Mouse (Mus musculus): ENCODE data around the gene Bmp4.

Bmp4 gene

DNA sequence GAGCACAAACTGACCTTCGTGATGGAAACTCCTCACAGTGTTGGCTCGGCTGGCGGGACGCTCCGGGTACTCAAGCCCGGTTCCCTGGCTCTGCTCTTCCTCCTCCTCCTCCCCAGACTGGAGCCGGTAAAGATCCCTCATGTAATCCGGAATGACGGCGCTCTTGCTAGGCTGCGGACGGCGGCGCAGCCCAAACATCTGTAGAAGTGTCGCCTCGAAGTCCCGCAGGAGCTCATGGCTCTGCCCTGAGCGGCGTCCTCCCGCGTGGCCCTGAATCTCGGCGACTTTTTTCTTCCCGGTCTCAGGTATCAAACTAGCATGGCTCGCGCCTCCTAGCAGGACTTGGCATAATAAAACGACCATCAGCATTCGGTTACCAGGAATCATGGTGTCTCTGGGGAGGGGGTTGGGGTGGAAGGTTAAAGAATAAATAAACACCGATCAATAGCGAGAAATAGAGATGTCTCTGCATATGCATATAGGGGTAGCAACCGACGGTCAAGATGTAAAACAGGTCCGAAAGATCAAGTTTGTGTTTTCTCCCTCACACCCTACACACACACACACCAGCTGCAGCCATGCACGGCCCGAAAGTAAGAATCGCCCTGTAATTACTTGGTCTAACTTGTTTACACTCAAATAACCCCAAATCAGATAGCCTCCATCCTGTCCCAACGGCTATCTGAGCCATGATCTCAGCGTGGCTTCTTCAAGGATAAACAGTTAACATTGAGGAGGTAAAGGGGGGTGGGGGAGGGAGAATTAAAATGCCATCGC, 4.6 kb downstream of the Bmp4 start:
- DNase-seq = no peak

DNA sequence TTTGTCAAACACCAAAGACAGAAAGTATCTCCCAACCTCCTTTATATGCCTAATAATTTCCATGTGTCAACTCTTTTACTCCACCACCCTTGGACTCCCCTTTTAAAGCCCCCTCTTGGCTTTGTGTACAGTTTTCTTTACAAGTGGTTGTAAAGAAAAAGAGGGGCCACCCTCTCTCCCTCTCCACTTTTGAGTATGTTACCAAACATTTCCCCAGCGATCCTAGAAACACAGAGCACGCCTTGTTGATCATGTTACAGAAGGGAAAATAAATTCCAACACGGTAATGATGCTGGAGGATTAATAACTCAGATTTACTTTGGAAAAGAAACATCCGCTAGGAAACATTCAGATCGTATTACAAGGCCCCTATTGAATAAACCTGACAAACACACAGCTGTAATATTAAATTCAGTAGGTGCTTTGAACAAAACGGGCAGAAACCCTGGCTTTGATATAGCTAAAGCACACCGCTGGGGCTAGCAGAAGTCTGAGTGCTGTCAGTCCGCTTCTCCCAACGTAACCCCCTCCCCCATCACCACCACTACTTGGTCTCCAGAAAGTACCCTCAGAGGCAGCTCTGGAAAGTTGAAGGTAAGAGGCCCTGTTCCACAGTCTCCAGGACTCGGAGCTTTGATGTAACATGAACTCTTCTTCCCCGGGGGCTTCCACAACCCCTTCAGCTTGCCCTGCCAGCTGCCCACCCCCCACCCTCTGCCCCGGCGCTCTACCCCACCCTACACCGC, 5.3 kb downstream of the Bmp4 start:
- no peak for DNase-seq

DNA sequence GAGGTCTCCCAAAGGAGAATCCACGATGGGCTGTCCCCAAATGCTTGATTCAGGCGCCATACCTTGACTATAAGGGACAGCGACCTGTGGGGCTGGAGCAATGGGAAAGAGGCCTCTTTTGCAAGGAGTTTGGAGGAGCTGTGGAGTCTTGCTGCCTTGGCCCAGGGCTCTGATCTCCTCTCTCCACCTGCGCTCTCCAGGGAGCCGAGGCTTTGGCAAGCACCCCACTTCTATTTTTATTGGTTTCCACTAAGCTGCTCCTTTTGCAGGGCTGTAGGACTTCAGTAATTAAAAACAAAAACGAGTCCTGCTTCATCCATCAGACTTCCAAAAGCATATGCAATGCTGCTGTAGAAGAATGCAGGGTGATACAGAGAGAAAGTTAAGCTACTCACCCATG, 9.0 kb downstream of the Bmp4 start:
- peak; percentile 64 for DNase-seq

DNA sequence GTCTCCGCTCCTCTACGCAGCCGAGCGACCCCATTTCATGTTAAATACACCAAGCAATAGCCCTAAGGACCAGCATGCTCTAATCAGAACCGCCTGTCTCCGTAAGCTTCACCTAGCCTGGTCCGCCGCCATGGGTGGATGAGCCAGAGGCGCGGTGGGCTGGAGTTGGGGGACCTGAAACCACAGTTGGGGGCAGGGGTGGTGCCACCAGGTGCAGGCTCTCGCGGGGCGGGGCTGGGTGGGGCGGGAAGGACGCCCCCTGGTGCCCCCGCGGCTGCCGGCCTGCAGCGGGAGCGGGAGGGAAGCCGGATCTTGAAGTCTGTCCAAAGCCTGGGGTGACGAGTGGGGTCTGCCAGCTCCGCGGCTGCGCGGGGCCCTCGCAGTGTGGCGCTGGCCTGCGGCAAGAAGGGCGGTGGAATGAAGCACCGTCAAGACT, 10.2 kb downstream of the Bmp4 start:
- DNase-seq = peak; percentile 13

DNA sequence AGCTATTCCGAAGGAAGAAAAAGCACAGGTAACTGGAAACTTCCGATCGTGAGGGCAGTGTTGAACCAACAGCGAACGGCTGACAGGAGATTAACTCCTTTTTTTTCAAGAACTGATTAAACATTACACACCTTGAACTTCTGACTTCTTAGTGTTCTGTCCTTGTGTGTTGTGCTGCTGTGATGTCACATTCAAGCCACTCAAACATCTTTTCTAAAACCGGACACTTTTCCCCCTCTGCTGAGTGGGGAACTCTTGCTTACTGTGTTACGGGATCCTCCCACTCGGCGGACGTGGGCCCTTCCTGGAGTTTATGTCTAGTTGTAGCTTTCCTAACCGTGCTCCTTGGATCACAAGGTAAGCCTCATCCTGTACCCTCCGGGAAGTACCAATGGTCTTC, 11.2 kb downstream of the Bmp4 start, which contains the start of gene Gm15217:
TSS of gene Gm15217 (plus strand) at position 130 of the 400 bp plus-strand sequence.
- DNase-seq = no peak

DNA sequence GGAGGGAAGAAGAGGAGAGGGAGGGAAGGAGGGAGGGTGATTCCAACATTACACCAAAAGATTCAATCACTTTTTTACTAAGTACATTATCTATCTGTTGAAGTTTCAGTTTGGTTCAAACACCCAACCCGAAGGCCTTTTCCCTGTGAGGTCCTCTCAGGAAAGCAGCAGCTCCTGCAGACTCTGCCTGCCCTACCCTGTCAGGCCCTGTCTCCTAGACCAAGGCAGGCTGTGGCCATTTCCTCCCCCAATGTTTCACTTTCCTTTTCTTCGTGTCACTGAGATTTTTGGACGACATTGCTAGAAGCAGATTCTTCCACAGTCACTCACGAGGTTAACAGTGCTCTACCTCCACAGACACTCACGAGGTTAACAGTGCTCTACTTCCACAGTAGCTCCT, 14.7 kb downstream of the Bmp4 start:
- DNase-seq = no peak

DNA sequence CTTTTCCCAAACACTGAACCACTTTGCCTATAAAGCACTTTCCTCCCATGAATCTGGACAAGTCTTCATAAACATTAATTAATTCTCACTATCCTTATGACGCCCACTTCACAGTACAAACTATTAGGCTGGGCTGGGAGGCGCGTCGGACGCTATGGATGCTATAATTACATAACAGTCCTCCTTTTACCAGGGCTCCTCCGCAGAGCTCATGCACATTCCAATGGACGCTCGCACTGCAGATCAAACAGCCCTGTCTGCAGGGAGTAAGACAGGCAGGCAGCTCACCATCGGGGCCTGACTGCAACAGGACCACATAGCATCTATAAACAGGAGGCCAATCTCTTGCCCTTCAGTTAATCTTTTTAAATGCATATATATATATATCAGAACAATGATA, 18.0 kb downstream of the Bmp4 start:
- no peak for DNase-seq

DNA sequence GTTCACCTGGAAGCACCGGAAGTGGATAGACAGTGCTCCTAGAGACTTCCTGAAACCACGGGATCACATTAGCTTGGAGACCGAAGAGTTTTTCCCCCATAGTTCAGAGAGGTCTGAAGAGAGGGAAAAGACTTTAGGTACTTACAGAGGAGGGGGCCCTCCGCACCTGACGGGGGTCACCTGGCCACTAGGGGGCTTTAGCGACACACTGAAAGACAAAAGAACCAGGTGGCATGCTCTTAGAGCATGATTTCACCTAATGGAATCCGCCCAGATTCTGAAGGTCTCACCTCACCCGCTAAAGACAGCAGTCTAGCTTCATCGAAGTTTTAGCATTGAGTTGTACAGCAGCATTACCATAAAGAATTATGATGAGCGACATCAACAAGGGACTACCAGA, 27.3 kb downstream of the Bmp4 start:
- DNase-seq = no peak

DNA sequence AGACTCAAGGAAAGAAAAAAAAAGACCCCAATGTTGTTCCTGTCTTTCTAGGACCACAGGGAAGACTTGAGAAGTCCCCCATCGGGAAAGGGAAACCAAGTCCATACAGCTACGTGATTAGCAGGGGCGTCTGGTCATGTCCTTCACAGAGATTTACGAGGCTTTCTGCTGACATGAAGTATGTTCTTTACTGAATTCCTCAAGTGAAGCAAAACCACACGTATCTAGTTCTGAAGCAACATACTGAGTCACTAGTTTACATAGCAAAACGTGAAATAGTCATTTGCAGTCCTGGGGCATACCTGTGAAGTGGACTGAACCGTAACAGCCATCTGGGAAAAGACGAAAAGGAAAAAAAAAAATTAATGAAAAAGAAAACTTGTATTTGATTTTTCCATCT, 32.8 kb downstream of the Bmp4 start:
- DNase-seq = no peak

DNA sequence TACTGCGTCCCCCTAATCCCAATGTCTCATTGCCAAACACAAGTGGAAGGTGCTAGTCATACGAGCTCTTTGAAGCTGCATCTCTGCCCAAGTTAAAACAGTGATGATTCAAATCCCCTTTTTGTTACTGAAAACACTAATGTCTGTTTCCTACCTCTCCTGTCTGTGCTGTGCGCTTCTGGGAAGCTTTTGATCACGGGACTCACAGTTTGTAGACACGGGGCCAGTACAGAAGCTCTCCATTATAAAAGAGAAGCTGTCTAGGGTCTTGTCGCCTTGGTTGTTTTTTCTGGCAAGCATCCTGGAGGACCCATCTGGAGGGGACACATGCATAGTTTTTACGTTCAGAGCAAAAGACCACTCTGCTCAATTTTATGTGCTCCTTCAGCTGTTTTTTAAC, 33.2 kb downstream of the Bmp4 start:
- no peak for DNase-seq

DNA sequence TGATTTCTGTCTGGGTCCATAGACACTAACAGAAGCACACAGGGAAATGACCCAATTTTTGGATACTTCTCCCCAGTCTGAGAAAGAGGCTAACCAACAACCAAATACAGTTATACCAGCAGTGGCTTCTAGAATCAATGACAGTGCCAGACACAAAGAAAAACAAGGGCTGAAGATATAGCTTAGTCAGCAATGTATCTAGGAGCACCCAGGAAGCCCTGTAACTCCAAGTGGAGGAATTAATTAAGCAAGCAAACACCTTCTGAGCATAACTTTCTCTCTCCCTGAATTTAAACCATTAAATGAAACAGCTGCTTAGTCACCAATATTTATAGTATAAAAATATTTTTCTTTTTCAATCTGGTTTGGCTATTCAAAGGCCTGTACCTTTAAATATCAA, 45.7 kb downstream of the Bmp4 start:
- no peak for DNase-seq

DNA sequence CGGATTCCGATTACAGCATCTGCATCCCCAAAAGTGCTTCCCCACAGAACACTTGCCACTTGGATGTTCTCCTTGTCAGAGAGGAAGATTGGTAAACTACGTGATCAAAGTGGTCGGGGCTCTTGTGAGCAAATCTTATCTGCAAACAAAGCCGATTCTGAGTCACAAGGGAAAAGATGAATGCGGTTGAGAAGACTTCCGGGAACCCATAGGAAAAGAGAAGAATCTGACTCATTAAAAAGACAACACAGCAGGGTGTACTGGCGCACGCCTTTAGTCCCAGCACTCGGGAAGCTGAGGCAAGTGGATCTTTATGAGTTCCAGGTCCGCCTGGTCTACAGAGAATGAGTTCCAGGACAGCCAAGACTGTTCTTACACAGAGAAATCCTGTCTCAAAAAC, 51.7 kb downstream of the Bmp4 start:
- no peak for DNase-seq
